17 mouse cellular contexts compared by ENCODE assay signal in the genomic region with DNA sequence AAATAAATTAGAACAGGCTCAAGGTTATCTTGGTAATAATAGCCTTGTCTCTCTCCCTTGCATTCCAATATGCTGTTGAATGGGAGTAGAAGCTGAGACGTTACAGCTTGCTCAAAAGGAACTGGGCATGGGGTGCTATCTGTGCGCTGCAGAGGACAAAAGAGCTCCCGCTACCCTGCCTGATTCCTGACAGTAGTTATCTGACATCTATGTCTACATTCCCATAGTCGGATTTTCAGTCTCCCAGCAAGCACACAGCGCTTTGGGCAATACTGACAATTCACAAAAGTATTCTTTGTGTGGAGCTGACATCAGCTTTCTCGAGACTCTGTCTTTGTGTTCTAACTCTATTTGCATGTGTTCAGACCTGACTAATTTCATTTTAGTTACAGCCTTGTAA. TPM values are rescaled to one million over a fixed set of nuclear protein-coding genes. Genes with fewer than 3 reads are reported as not detected.
DNase-seq lines count a peak whose midpoint lies in the region; ATAC-seq and TF ChIP-seq lines count a peak whose summit lies in the region.
"Had no signal": no experiment of that assay in that cellular context is flagged by ENCODE, and none has a peak within 500 bp of the region (broad histone marks: within the 10 kb centered on the region; RNA-seq: fewer than 3 reads in every experiment).

No protein-coding gene starts in this region.

- H3K4me3 ChIP-seq in heart, embryonic 12.5 days = no peak overlapping the region
- H3K4me3 ChIP-seq in hindbrain, embryonic 10.5 days = no peak overlapping the region
- H3K4me3 ChIP-seq in midbrain, embryonic 16.5 days (ENCODE audit: low read depth, low read length) = no peak overlapping the region
- no peak overlapping the region for H3K4me3 ChIP-seq in lung, adult 2 months (replicated peaks; ENCODE audit: extremely low read depth, low read depth, low read length)
- H3K4me3 ChIP-seq: megakaryocyte, embryonic 14.5 days had no signal

- no peaks in the 10 kb centered on the region for H3K27me3 ChIP-seq in heart, embryonic 12.5 days (replicated peaks)
- no peaks in the 10 kb centered on the region for H3K27me3 ChIP-seq in hindbrain, embryonic 10.5 days (ENCODE audit: insufficient read depth, poor library complexity, severe bottlenecking)
- H3K27me3 ChIP-seq in midbrain, embryonic 16.5 days (ENCODE audit: control insufficient read depth, insufficient read depth, low read depth, low read length) = no peaks in the 10 kb centered on the region
- H3K27me3 ChIP-seq: megakaryocyte, embryonic 14.5 days had no signal

- H3K9ac ChIP-seq in heart, embryonic 12.5 days = no peak overlapping the region
- no peak overlapping the region for H3K9ac ChIP-seq in midbrain, embryonic 16.5 days (ENCODE audit: low read depth, low read length)

- H3K4me1 ChIP-seq in heart, embryonic 12.5 days (replicated peaks) = no peaks in the 10 kb centered on the region
- H3K4me1 ChIP-seq in hindbrain, embryonic 10.5 days (replicated peaks) = peaks cover 24% of the 10 kb centered on the region
- H3K4me1 ChIP-seq in midbrain, embryonic 16.5 days (ENCODE audit: control insufficient read depth, insufficient read depth, low read length) = peaks cover 3% of the 10 kb centered on the region; the same call in 1 of the 2 replicates
- no peaks in the 10 kb centered on the region for H3K4me1 ChIP-seq in lung, adult 2 months (ENCODE audit: control insufficient read depth, insufficient read depth, low read length)

- H3K27ac ChIP-seq in heart, embryonic 12.5 days (ENCODE audit: poor library complexity, severe bottlenecking) = no peak overlapping the region
- peak overlapping the region; percentile 71; the same call in 1 of the 2 replicates for H3K27ac ChIP-seq in hindbrain, embryonic 10.5 days
- H3K27ac ChIP-seq in midbrain, embryonic 16.5 days (ENCODE audit: low read length) = no peak overlapping the region

- DNase-seq in heart, adult 11 months = peak; percentile 44
- DNase-seq in brain, adult 2 months (ENCODE audit: low read depth, low spot score) = peak; percentile 77
- DNase-seq in hindbrain, embryonic 10.5 days (ENCODE audit: low spot score) = peak; percentile 6
- DNase-seq in lung, adult 2 months = no peak
- DNase-seq in cerebellum, postnatal 10 days = no peak
- DNase-seq: adrenal gland, postnatal 10 days; heart, postnatal 14 days; kidney, postnatal 25 days; right cerebral cortex, adult 18-20 months; thymus, adult 18-20 months had no signal

- no peaks in the 10 kb centered on the region for H3K36me3 ChIP-seq in heart, embryonic 12.5 days
- no peaks in the 10 kb centered on the region for H3K36me3 ChIP-seq in hindbrain, embryonic 10.5 days
- H3K36me3 ChIP-seq in midbrain, embryonic 16.5 days (ENCODE audit: control insufficient read depth, insufficient read depth, low read length) = no peaks in the 10 kb centered on the region
- H3K36me3 ChIP-seq: G1E had no signal

- WGBS in heart, embryonic 12.5 days = 39% methylated on average over 6 of the region's 6 CpGs
- WGBS in hindbrain, embryonic 10.5 days = 31% methylated on average over 6 of the region's 6 CpGs
- WGBS in midbrain, embryonic 16.5 days = 10% methylated on average over 6 of the region's 6 CpGs
- 66% methylated on average over 6 of the region's 6 CpGs for WGBS in lung, adult 2 months

- no peaks in the 10 kb centered on the region for H3K9me3 ChIP-seq in heart, embryonic 12.5 days (replicated peaks)
- H3K9me3 ChIP-seq in hindbrain, embryonic 10.5 days = no peaks in the 10 kb centered on the region
- H3K9me3 ChIP-seq in midbrain, embryonic 16.5 days (replicated peaks; ENCODE audit: control insufficient read depth, low read length, poor library complexity, severe bottlenecking) = no peaks in the 10 kb centered on the region; the same call in 1 of the 2 replicates
- H3K9me3 ChIP-seq: G1E had no signal

- no peak overlapping the region for H3K4me2 ChIP-seq in heart, embryonic 12.5 days
- H3K4me2 ChIP-seq in midbrain, embryonic 16.5 days (ENCODE audit: low read length) = peak overlapping the region; percentile 7; the same call in 1 of the 2 replicates
- H3K4me2 ChIP-seq: liver, embryonic 11.5 days had no signal

- ATAC-seq in heart, embryonic 12.5 days (ENCODE audit: insufficient number of reproducible peaks, low FRiP score) = no peak
- ATAC-seq in midbrain, embryonic 16.5 days = peak; percentile 65; the same call in 1 of the 2 replicates
- ATAC-seq: intestine, postnatal 0 days; lung, postnatal 0 days had no signal

- TF ChIP-seq CTCF in lung, adult 2 months (IDR thresholded peaks at IDR 0.05; ENCODE audit: insufficient read depth, low read length) = no peak

- TF ChIP-seq POLR2A in lung, adult 2 months (IDR thresholded peaks at IDR 0.05; ENCODE audit: borderline replicate concordance, extremely low read depth, low read depth, low read length) = no peak

RNA-seq across cellular contexts. Expression of gene Dnajc19, which starts 34.7 kb away (rescaled TPM):
- polyA plus RNA-seq in heart, embryonic 12.5 days (2016; fragmentation: Nextera tagmentation; extraction: Ambion mirVana) = 126 and 128 TPM in 2 replicates
- polyA plus RNA-seq in hindbrain, embryonic 10.5 days (2016; fragmentation: Nextera tagmentation; extraction: Ambion mirVana) = 182 and 189 TPM in 2 replicates
- polyA plus RNA-seq in midbrain, embryonic 16.5 days (2015; fragmentation: Nextera tagmentation; extraction: Ambion mirVana) = 107 and 118 TPM in 2 replicates
- polyA plus RNA-seq in lung, adult 2 months (2012; rRNA removed) = 67.8 and 87.7 TPM in 2 replicates

Comparison
In these comparisons a context has a peak if more than half of its experiments do, and no peak if none do; other contexts are left out.
1. DNase-seq: peak in heart, adult 11 months (single experiment), brain, adult 2 months (single experiment) and hindbrain, embryonic 10.5 days (single experiment); none in lung, adult 2 months (single experiment) and cerebellum, postnatal 10 days (0 of 2).